Mouse (Mus musculus): ENCODE results near the gene Pcolce. TPM values are rescaled to one million over a fixed set of nuclear protein-coding genes. Genes with fewer than 3 reads are reported as not detected.
A peak's percentile ranks its signal among the peaks of the same experiment; 100 is the strongest.

Pcolce gene
- polyA plus RNA-seq, 1 experiment from 2014 or later = 97.6 TPM

DNA sequence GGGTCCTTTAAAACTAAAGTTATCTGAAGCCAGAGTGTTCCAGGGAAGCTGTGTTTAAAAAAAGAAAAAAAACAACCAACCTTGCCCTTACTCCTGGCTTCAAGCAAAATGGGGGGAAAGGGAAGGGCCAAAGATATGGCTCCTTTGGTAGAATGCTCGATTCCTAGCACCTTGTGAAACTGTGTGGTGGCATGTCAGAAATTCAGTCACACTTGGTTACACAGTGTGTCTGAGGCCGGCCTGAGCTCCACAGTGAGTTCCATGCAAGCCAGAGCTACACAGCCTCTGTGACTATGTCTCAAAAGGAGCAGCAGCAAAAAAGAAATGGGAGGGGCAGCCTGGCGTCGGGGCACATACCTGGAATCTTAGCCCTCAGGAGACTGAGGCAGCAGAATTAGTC is 35.7 kb upstream of the Pcolce start:
- peaks cover 7% of the 10 kb centered on the region; the same call in 1 of the 2 replicates for H3K27me3 ChIP-seq (ENCODE audit: control insufficient read depth, insufficient read depth, low read length)
- H3K9me3 ChIP-seq (ENCODE audit: control insufficient read depth, low read length) = no peaks in the 10 kb centered on the region
- 25% methylated on average over 4 of the region's 4 CpGs for WGBS
- peaks cover 43% of the 10 kb centered on the region for H3K4me1 ChIP-seq (ENCODE audit: control insufficient read depth, insufficient read depth, low read length)
- peak; percentile 29; the same call in 1 of the 2 replicates for ATAC-seq (ENCODE audit: low FRiP score, low TSS enrichment)
- H3K27ac ChIP-seq (ENCODE audit: low read depth, low read length) = peak overlapping the region; percentile 51; the same call in 1 of the 2 replicates
- no peak overlapping the region for H3K4me2 ChIP-seq (replicated peaks; ENCODE audit: low read depth, low read length)
- H3K4me3 ChIP-seq (ENCODE audit: low read length) = no peak overlapping the region
- no peak overlapping the region; the same call in 1 of the 2 replicates for H3K9ac ChIP-seq (ENCODE audit: low read depth, low read length)
- H3K36me3 ChIP-seq (ENCODE audit: control insufficient read depth, insufficient read depth, low read length) = peaks cover 17% of the 10 kb centered on the region; the same call in 1 of the 2 replicates

DNA sequence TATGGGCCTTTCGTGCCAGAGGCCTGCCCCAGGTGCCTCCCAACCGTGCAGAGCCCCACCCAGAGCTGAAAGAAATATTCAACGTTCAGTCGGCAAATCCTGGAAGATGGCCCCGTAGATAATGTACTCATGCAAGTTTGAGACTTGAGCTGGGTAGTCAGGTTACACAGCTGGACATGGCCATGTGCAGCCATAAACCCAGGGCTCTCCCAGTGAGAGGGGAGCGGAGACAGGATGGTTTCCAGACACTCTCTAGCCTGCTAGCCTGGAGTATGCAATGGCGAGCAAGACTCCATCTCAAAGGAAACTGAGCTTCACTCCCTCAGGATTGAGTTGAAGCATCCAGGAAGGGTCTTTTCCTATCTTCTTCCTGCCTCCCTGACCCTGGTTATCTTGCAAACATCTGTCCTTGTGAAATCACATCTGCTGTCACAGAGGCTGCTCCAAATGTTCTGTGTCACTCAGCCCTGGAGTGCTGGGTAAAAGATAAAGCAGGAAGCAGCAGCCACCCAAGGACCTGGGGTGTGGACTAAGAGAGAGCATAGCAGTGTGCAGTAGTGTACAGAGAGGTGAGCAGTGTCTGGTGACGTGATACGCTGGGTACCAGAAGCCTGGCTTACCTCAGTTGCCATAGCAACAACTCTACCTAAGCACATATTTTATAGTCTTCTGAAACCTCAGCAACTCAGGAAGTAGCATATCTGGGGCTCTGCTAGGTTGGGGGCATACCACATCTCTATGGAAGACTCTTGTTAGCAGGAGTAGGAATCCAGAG is 34.4 kb upstream of the Pcolce start:
- peaks cover 13% of the 10 kb centered on the region; the same call in 1 of the 2 replicates for H3K36me3 ChIP-seq (ENCODE audit: control insufficient read depth, insufficient read depth, low read length)
- H3K4me2 ChIP-seq (replicated peaks; ENCODE audit: low read depth, low read length) = no peak overlapping the region
- H3K4me3 ChIP-seq (ENCODE audit: low read length) = no peak overlapping the region
- no peak overlapping the region for H3K27ac ChIP-seq (ENCODE audit: low read depth, low read length)
- H3K9ac ChIP-seq (ENCODE audit: low read depth, low read length) = no peak overlapping the region
- peaks cover 43% of the 10 kb centered on the region for H3K4me1 ChIP-seq (ENCODE audit: control insufficient read depth, insufficient read depth, low read length)
- WGBS = 34% methylated on average over 9 of the region's 9 CpGs
- ATAC-seq (ENCODE audit: low FRiP score, low TSS enrichment) = no peak
- H3K27me3 ChIP-seq (ENCODE audit: control insufficient read depth, insufficient read depth, low read length) = peaks cover 7% of the 10 kb centered on the region; the same call in 1 of the 2 replicates
- H3K9me3 ChIP-seq (ENCODE audit: control insufficient read depth, low read length) = no peaks in the 10 kb centered on the region

- ATAC-seq (ENCODE audit: low FRiP score, low TSS enrichment) = no peak
- Histone ChIP-seq H3K4me1 (ENCODE audit: control insufficient read depth, insufficient read depth, low read length) (peaks cover 43% of the 10 kb centered on the region), H3K36me3 (ENCODE audit: control insufficient read depth, insufficient read depth, low read length) (peaks cover 14% of the 10 kb centered on the region; the same call in 1 of the 2 replicates), H3K4me2 (replicated peaks; ENCODE audit: low read depth, low read length) (peak within 1 kb of the TSS; percentile 50), H3K27me3 (ENCODE audit: control insufficient read depth, insufficient read depth, low read length) (peaks cover 7% of the 10 kb centered on the region; the same call in 1 of the 2 replicates), H3K9ac (ENCODE audit: low read depth, low read length) (peak within 1 kb of the TSS; percentile 34; the same call in 1 of the 2 replicates), H3K4me3 (ENCODE audit: low read length) (peak within 1 kb of the TSS; percentile 34), H3K27ac (ENCODE audit: low read depth, low read length) (no peak within 1 kb of the TSS), H3K9me3 (ENCODE audit: control insufficient read depth, low read length) (no peaks in the 10 kb centered on the region)
- WGBS = 13% methylated on average over 11 of the region's 11 CpGs
Measured at GRCm38 (mm10) chr5:137645652-137646091, 32.1 kb upstream of the Pcolce start, which contains the start of gene Irs3. Gene Irs3 (minus strand): TSS chr5:137645714.

DNA sequence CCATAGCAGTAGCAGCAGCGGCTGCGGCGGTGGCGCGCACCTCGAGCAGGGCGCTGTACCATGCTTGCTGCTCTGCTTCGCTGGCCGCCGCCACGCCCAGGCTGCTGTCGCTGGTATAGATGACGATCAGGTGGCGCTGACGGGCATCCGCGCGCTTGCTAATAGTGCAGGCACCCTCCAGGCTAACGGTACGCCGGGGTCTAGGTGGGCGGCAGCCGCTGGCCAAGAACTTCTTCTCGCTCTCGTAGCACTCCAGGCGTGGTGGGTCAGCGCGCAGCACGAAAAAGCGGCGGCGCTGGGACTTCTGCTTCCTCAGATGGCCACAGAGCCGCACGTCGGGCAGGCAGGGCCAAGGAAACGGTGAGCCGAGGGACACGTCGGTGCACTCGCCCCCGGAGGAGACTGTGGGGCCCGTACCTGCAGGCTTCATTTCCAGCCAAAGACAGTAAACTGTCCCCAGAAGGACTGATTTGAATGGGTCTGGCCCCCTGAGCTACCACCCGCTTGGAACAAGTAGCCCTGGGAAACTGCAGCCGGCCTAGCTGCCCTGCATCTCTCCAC is 31.6 kb upstream of the Pcolce start:
- 1% methylated on average over 44 of the region's 44 CpGs for WGBS
- H3K4me3 ChIP-seq (ENCODE audit: low read length) = peak overlapping the region; percentile 34
- H3K36me3 ChIP-seq (ENCODE audit: control insufficient read depth, insufficient read depth, low read length) = peaks cover 19% of the 10 kb centered on the region
- no peaks in the 10 kb centered on the region for H3K9me3 ChIP-seq (ENCODE audit: control insufficient read depth, low read length)
- no peak for ATAC-seq (ENCODE audit: low FRiP score, low TSS enrichment)
- H3K9ac ChIP-seq (ENCODE audit: low read depth, low read length) = peak overlapping the region; percentile 34; the same call in 1 of the 2 replicates
- H3K27ac ChIP-seq (ENCODE audit: low read depth, low read length) = no peak overlapping the region
- H3K4me2 ChIP-seq (replicated peaks; ENCODE audit: low read depth, low read length) = peak overlapping the region; percentile 50
- H3K27me3 ChIP-seq (ENCODE audit: control insufficient read depth, insufficient read depth, low read length) = peaks cover 7% of the 10 kb centered on the region; the same call in 1 of the 2 replicates
- H3K4me1 ChIP-seq (ENCODE audit: control insufficient read depth, insufficient read depth, low read length) = peaks cover 38% of the 10 kb centered on the region

GRCm38 (mm10) chr5:137644484-137644883 is 30.9 kb upstream of the Pcolce start:
- peaks cover 31% of the 10 kb centered on the region for H3K4me1 ChIP-seq (ENCODE audit: control insufficient read depth, insufficient read depth, low read length)
- peaks cover 7% of the 10 kb centered on the region; the same call in 1 of the 2 replicates for H3K27me3 ChIP-seq (ENCODE audit: control insufficient read depth, insufficient read depth, low read length)

GRCm38 (mm10) chr5:137642886-137643285 is 29.3 kb upstream of the Pcolce start:
- Histone ChIP-seq H3K36me3 (ENCODE audit: control insufficient read depth, insufficient read depth, low read length) (peaks cover 40% of the 10 kb centered on the region), H3K4me2 (replicated peaks; ENCODE audit: low read depth, low read length) (no peak overlapping the region), H3K27ac (ENCODE audit: low read depth, low read length) (no peak overlapping the region), H3K4me1 (ENCODE audit: control insufficient read depth, insufficient read depth, low read length) (peaks cover 16% of the 10 kb centered on the region), H3K9me3 (ENCODE audit: control insufficient read depth, low read length) (no peaks in the 10 kb centered on the region), H3K4me3 (ENCODE audit: low read length) (no peak overlapping the region), H3K9ac (ENCODE audit: low read depth, low read length) (no peak overlapping the region), H3K27me3 (ENCODE audit: control insufficient read depth, insufficient read depth, low read length) (peaks cover 7% of the 10 kb centered on the region; the same call in 1 of the 2 replicates)
- ATAC-seq (ENCODE audit: low FRiP score, low TSS enrichment) = no peak
- WGBS = 56% methylated on average over 4 of the region's 4 CpGs

More at GRCm38 (mm10) chr5:137644484-137644883, 30.9 kb upstream of the Pcolce start:
- Histone ChIP-seq H3K9me3 (ENCODE audit: control insufficient read depth, low read length) (no peaks in the 10 kb centered on the region), H3K36me3 (ENCODE audit: control insufficient read depth, insufficient read depth, low read length) (peaks cover 26% of the 10 kb centered on the region), H3K9ac (ENCODE audit: low read depth, low read length) (no peak overlapping the region), H3K4me2 (replicated peaks; ENCODE audit: low read depth, low read length) (no peak overlapping the region), H3K4me3 (ENCODE audit: low read length) (no peak overlapping the region), H3K27ac (ENCODE audit: low read depth, low read length) (no peak overlapping the region)
- ATAC-seq (ENCODE audit: low FRiP score, low TSS enrichment) = no peak
- 46% methylated on average over 19 of the region's 19 CpGs for WGBS

- no peak within 1 kb of the TSS for H3K9ac ChIP-seq (ENCODE audit: low read depth, low read length)
- no peak within 1 kb of the TSS for H3K4me2 ChIP-seq (replicated peaks; ENCODE audit: low read depth, low read length)
- peaks cover 10% of the 10 kb centered on the region; the same call in 1 of the 2 replicates for H3K4me1 ChIP-seq (ENCODE audit: control insufficient read depth, insufficient read depth, low read length)
- WGBS = 91% methylated on average over 19 of the region's 19 CpGs
- no peak for ATAC-seq (ENCODE audit: low FRiP score, low TSS enrichment)
- no peak within 1 kb of the TSS for H3K4me3 ChIP-seq (ENCODE audit: low read length)
- peaks cover 7% of the 10 kb centered on the region; the same call in 1 of the 2 replicates for H3K27me3 ChIP-seq (ENCODE audit: control insufficient read depth, insufficient read depth, low read length)
- H3K27ac ChIP-seq (ENCODE audit: low read depth, low read length) = no peak within 1 kb of the TSS
- H3K36me3 ChIP-seq (ENCODE audit: control insufficient read depth, insufficient read depth, low read length) = peaks cover 59% of the 10 kb centered on the region
- no peaks in the 10 kb centered on the region for H3K9me3 ChIP-seq (ENCODE audit: control insufficient read depth, low read length)
Measured at GRCm38 (mm10) chr5:137641054-137641453, 27.5 kb upstream of the Pcolce start, which contains the start of gene Sap25. Gene Sap25 (plus strand): TSS chr5:137641334.

- no peak for ATAC-seq (ENCODE audit: low FRiP score, low TSS enrichment)
- Histone ChIP-seq H3K4me2 (replicated peaks; ENCODE audit: low read depth, low read length) (no peak overlapping the region), H3K9ac (ENCODE audit: low read depth, low read length) (no peak overlapping the region), H3K4me3 (ENCODE audit: low read length) (no peak overlapping the region), H3K27me3 (ENCODE audit: control insufficient read depth, insufficient read depth, low read length) (no peaks in the 10 kb centered on the region), H3K27ac (ENCODE audit: low read depth, low read length) (no peak overlapping the region), H3K36me3 (ENCODE audit: control insufficient read depth, insufficient read depth, low read length) (peaks cover 70% of the 10 kb centered on the region), H3K9me3 (ENCODE audit: control insufficient read depth, low read length) (no peaks in the 10 kb centered on the region), H3K4me1 (ENCODE audit: control insufficient read depth, insufficient read depth, low read length) (no peaks in the 10 kb centered on the region)
- 83% methylated on average over 7 of the region's 7 CpGs for WGBS
Measured at GRCm38 (mm10) chr5:137639472-137639871, 25.9 kb upstream of the Pcolce start.
